Mouse (Mus musculus): ENCODE results near the gene Zmiz1. TPM values are rescaled to one million over a fixed set of nuclear protein-coding genes. Genes with fewer than 3 reads are reported as not detected.

Zmiz1 gene
- polyA plus RNA-seq, 1 experiment from 2014 or later = 31.3 TPM

DNA sequence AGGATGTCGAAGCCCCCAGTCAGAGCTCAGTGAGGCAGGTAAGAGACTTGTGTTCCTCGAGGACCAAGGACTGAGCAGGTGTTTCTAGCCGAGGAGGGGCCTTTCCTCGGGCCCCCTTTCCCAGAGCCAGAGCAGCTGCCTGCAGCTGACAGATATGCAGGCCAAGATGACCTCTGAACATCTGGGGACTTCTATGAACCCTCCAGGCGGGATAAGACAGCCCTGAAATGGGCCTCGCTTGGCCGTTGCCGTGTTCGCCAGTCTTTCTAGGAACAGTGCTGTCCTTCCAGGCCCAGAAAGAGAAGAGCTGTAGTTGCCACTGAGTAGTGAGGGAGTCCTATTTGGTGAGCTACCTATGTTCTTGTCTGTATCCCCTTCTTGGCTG lies 65.1 kb downstream of the Zmiz1 start:
- WGBS = 57% methylated on average over 9 of the region's 9 CpGs
- peaks cover 13% of the 10 kb centered on the region; the same call in 1 of the 2 replicates for H3K36me3 ChIP-seq (ENCODE audit: control insufficient read depth, insufficient read depth, low read length)
- ATAC-seq (ENCODE audit: insufficient number of reproducible peaks, insufficient read depth, low FRiP score, low read depth) = no peak
- H3K4me3 ChIP-seq (ENCODE audit: control insufficient read depth in 1 of 2, insufficient read depth in 1 of 2, low read depth in 1 of 2, low read length in 2 of 2) = no peak overlapping the region
- H3K27ac ChIP-seq (replicated peaks in 1 of 2; ENCODE audit: control insufficient read depth in 1 of 2, insufficient read depth in 1 of 2, low read depth in 2 of 2, low read length in 2 of 2) = peak overlapping the region; percentile 79 to 85
- peaks cover 73 to 84% of the 10 kb centered on the region in 2 experiments for H3K4me1 ChIP-seq (ENCODE audit: control insufficient read depth in 2 of 2, insufficient read depth in 2 of 2, low read length in 2 of 2)
- H3K9ac ChIP-seq (ENCODE audit: low read length) = peak overlapping the region; percentile 59
- no peaks in the 10 kb centered on the region for H3K9me3 ChIP-seq (ENCODE audit: control insufficient read depth, low read length)
- H3K27me3 ChIP-seq (ENCODE audit: control insufficient read depth, insufficient read depth, low read length) = no peaks in the 10 kb centered on the region
- no peak overlapping the region for H3K4me2 ChIP-seq (ENCODE audit: low read length)

GRCm38 (mm10) chr14:25524884-25525283 lies 65.9 kb downstream of the Zmiz1 start:
- Histone ChIP-seq H3K36me3 (ENCODE audit: control insufficient read depth, insufficient read depth, low read length) (peaks cover 13% of the 10 kb centered on the region; the same call in 1 of the 2 replicates), H3K9me3 (ENCODE audit: control insufficient read depth, low read length) (no peaks in the 10 kb centered on the region), H3K4me3 (ENCODE audit: control insufficient read depth in 1 of 2, insufficient read depth in 1 of 2, low read depth in 1 of 2, low read length in 2 of 2) (no peak overlapping the region), H3K27me3 (ENCODE audit: control insufficient read depth, insufficient read depth, low read length) (no peaks in the 10 kb centered on the region), H3K27ac (replicated peaks in 1 of 2; ENCODE audit: control insufficient read depth in 1 of 2, insufficient read depth in 1 of 2, low read depth in 2 of 2, low read length in 2 of 2) (peak overlapping the region; percentile 79 to 85), H3K9ac (ENCODE audit: low read length) (no peak overlapping the region), H3K4me1 (ENCODE audit: control insufficient read depth in 2 of 2, insufficient read depth in 2 of 2, low read length in 2 of 2) (peaks cover 67 to 76% of the 10 kb centered on the region in 2 experiments), H3K4me2 (ENCODE audit: low read length) (no peak overlapping the region)
- WGBS = 28% methylated on average over 4 of the region's 4 CpGs
- peak; percentile 24 for ATAC-seq (ENCODE audit: insufficient number of reproducible peaks, insufficient read depth, low FRiP score, low read depth)

DNA sequence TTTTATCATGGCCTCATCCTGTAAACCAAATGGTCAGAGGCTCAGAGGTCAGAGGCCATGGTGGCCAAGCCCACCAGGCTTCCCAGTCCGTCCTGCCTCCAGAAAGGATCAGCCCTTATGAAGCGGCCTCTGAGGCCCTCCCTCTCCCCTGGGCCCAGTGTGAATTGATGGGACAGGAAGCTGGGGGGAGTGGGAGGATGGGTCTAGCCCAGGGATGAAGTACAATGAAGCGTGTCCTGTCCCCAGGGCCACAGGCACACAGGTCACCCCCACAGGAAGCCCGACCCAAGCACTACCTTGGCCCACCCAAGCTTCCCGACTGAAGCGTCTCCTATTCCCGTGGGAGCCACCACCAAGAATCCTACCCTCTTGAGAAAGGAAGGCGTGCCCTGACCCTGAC lies 66.7 kb downstream of the Zmiz1 start:
- Histone ChIP-seq H3K4me2 (ENCODE audit: low read length) (no peak overlapping the region), H3K4me1 (ENCODE audit: control insufficient read depth in 2 of 2, insufficient read depth in 2 of 2, low read length in 2 of 2) (peaks cover 58 to 74% of the 10 kb centered on the region in 2 experiments), H3K4me3 (ENCODE audit: control insufficient read depth in 1 of 2, insufficient read depth in 1 of 2, low read depth in 1 of 2, low read length in 2 of 2) (no peak overlapping the region), H3K9ac (ENCODE audit: low read length) (peak overlapping the region; percentile 38; the same call in 1 of the 2 replicates), H3K9me3 (ENCODE audit: control insufficient read depth, low read length) (no peaks in the 10 kb centered on the region), H3K36me3 (ENCODE audit: control insufficient read depth, insufficient read depth, low read length) (peaks cover 17% of the 10 kb centered on the region; the same call in 1 of the 2 replicates), H3K27me3 (ENCODE audit: control insufficient read depth, insufficient read depth, low read length) (no peaks in the 10 kb centered on the region), H3K27ac (replicated peaks in 1 of 2; ENCODE audit: control insufficient read depth in 1 of 2, insufficient read depth in 1 of 2, low read depth in 2 of 2, low read length in 2 of 2) (peak overlapping the region; percentile 79 to 85; a peak in 3 of 4 replicates)
- no peak for ATAC-seq (ENCODE audit: insufficient number of reproducible peaks, insufficient read depth, low FRiP score, low read depth)
- 51% methylated on average over 8 of the region's 8 CpGs for WGBS

GRCm38 (mm10) chr14:25526872-25527271 lies 67.9 kb downstream of the Zmiz1 start:
- 81% methylated on average over 8 of the region's 8 CpGs for WGBS
- Histone ChIP-seq H3K4me2 (ENCODE audit: low read length) (no peak overlapping the region), H3K4me1 (ENCODE audit: control insufficient read depth in 2 of 2, insufficient read depth in 2 of 2, low read length in 2 of 2) (peaks cover 54 to 69% of the 10 kb centered on the region in 2 experiments), H3K27me3 (ENCODE audit: control insufficient read depth, insufficient read depth, low read length) (no peaks in the 10 kb centered on the region), H3K36me3 (ENCODE audit: control insufficient read depth, insufficient read depth, low read length) (peaks cover 17% of the 10 kb centered on the region; the same call in 1 of the 2 replicates), H3K9ac (ENCODE audit: low read length) (no peak overlapping the region), H3K9me3 (ENCODE audit: control insufficient read depth, low read length) (no peaks in the 10 kb centered on the region), H3K27ac (replicated peaks in 1 of 2; ENCODE audit: control insufficient read depth in 1 of 2, insufficient read depth in 1 of 2, low read depth in 2 of 2, low read length in 2 of 2) (no peak overlapping the region), H3K4me3 (ENCODE audit: control insufficient read depth in 1 of 2, insufficient read depth in 1 of 2, low read depth in 1 of 2, low read length in 2 of 2) (no peak overlapping the region)
- no peak for ATAC-seq (ENCODE audit: insufficient number of reproducible peaks, insufficient read depth, low FRiP score, low read depth)

DNA sequence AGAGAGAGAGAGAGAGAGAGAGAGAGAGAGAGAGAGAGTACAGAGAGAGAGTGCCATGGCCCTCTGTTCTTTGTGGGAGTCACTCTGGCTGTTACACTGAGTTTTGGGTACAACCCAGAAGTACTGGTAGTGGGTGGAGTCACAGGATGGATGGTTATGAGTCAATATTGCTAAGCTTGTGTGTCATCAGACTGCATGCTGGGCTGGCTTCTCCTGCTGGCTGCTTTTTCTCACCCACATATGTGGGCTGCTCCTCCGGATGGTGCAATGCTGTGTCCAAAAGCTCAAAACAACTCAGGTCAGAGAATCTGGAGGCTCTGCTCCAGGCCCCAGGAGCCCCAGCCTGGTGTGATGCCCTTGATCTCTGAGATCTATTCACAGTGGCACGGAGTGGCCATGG lies 68.3 kb downstream of the Zmiz1 start:
- Histone ChIP-seq H3K9ac (ENCODE audit: low read length) (no peak overlapping the region), H3K4me3 (ENCODE audit: control insufficient read depth in 1 of 2, insufficient read depth in 1 of 2, low read depth in 1 of 2, low read length in 2 of 2) (no peak overlapping the region), H3K27me3 (ENCODE audit: control insufficient read depth, insufficient read depth, low read length) (no peaks in the 10 kb centered on the region), H3K9me3 (ENCODE audit: control insufficient read depth, low read length) (no peaks in the 10 kb centered on the region), H3K4me1 (ENCODE audit: control insufficient read depth in 2 of 2, insufficient read depth in 2 of 2, low read length in 2 of 2) (peaks cover 54 to 69% of the 10 kb centered on the region in 2 experiments), H3K36me3 (ENCODE audit: control insufficient read depth, insufficient read depth, low read length) (peaks cover 17% of the 10 kb centered on the region; the same call in 1 of the 2 replicates), H3K4me2 (ENCODE audit: low read length) (no peak overlapping the region), H3K27ac (replicated peaks in 1 of 2; ENCODE audit: control insufficient read depth in 1 of 2, insufficient read depth in 1 of 2, low read depth in 2 of 2, low read length in 2 of 2) (no peak overlapping the region)
- 44% methylated on average over 2 of the region's 2 CpGs for WGBS
- ATAC-seq (ENCODE audit: insufficient number of reproducible peaks, insufficient read depth, low FRiP score, low read depth) = no peak

GRCm38 (mm10) chr14:25530342-25530741 lies 71.4 kb downstream of the Zmiz1 start:
- no peak overlapping the region for H3K4me3 ChIP-seq (ENCODE audit: control insufficient read depth in 1 of 2, insufficient read depth in 1 of 2, low read depth in 1 of 2, low read length in 2 of 2)
- no peak overlapping the region for H3K27ac ChIP-seq (replicated peaks in 1 of 2; ENCODE audit: control insufficient read depth in 1 of 2, insufficient read depth in 1 of 2, low read depth in 2 of 2, low read length in 2 of 2)
- no peak overlapping the region for H3K9ac ChIP-seq (ENCODE audit: low read length)
- WGBS = 83% methylated on average over 4 of the region's 4 CpGs
- H3K4me1 ChIP-seq (ENCODE audit: control insufficient read depth in 2 of 2, insufficient read depth in 2 of 2, low read length in 2 of 2) = peaks cover 50 to 69% of the 10 kb centered on the region in 2 experiments
- no peak overlapping the region for H3K4me2 ChIP-seq (ENCODE audit: low read length)
- no peak for ATAC-seq (ENCODE audit: insufficient number of reproducible peaks, insufficient read depth, low FRiP score, low read depth)
- no peaks in the 10 kb centered on the region for H3K9me3 ChIP-seq (ENCODE audit: control insufficient read depth, low read length)
- H3K36me3 ChIP-seq (ENCODE audit: control insufficient read depth, insufficient read depth, low read length) = peaks cover 11% of the 10 kb centered on the region; the same call in 1 of the 2 replicates
- no peaks in the 10 kb centered on the region for H3K27me3 ChIP-seq (ENCODE audit: control insufficient read depth, insufficient read depth, low read length)

- no peak overlapping the region for H3K4me3 ChIP-seq (ENCODE audit: control insufficient read depth in 1 of 2, insufficient read depth in 1 of 2, low read depth in 1 of 2, low read length in 2 of 2)
- peaks cover 45 to 68% of the 10 kb centered on the region in 2 experiments for H3K4me1 ChIP-seq (ENCODE audit: control insufficient read depth in 2 of 2, insufficient read depth in 2 of 2, low read length in 2 of 2)
- peaks cover 12% of the 10 kb centered on the region for H3K36me3 ChIP-seq (ENCODE audit: control insufficient read depth, insufficient read depth, low read length)
- no peaks in the 10 kb centered on the region for H3K9me3 ChIP-seq (ENCODE audit: control insufficient read depth, low read length)
- no peaks in the 10 kb centered on the region for H3K27me3 ChIP-seq (ENCODE audit: control insufficient read depth, insufficient read depth, low read length)
- no peak overlapping the region for H3K9ac ChIP-seq (ENCODE audit: low read length)
- no peak overlapping the region for H3K27ac ChIP-seq (replicated peaks in 1 of 2; ENCODE audit: control insufficient read depth in 1 of 2, insufficient read depth in 1 of 2, low read depth in 2 of 2, low read length in 2 of 2)
- no peak overlapping the region for H3K4me2 ChIP-seq (ENCODE audit: low read length)
- no peak for ATAC-seq (ENCODE audit: insufficient number of reproducible peaks, insufficient read depth, low FRiP score, low read depth)
- WGBS = 58% methylated on average over 5 of the region's 5 CpGs
These were observed 71.8 kb downstream of the Zmiz1 start for GRCm38 (mm10) chr14:25530815-25531214.

DNA sequence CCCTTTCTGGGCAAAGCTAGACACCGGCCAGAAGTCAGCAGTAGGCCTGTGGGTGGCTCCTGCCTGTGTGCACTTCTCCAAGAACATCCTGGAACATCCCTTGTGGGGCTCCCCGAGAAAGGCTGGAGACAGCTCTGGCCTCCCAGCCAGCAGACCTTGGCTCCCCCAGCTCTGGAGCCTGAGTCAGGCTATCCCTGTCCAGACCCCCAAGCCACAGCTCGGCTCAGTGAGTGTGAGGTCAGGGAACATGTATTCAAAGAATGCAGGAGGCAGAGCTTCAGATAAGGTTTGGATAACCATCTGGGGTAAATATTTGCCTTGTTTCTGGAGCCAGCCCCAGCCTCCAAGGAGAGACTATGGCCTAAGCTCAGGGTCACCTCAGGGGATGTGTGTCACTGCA lies 74.0 kb downstream of the Zmiz1 start:
- H3K9ac ChIP-seq (ENCODE audit: low read length) = peak overlapping the region; percentile 38; the same call in 1 of the 2 replicates
- H3K27ac ChIP-seq (replicated peaks in 1 of 2; ENCODE audit: control insufficient read depth in 1 of 2, insufficient read depth in 1 of 2, low read depth in 2 of 2, low read length in 2 of 2) = peak overlapping the region; percentile 37 to 72; a peak in 3 of 4 replicates
- peaks cover 28% of the 10 kb centered on the region for H3K36me3 ChIP-seq (ENCODE audit: control insufficient read depth, insufficient read depth, low read length)
- H3K9me3 ChIP-seq (ENCODE audit: control insufficient read depth, low read length) = no peaks in the 10 kb centered on the region
- H3K4me1 ChIP-seq (ENCODE audit: control insufficient read depth in 2 of 2, insufficient read depth in 2 of 2, low read length in 2 of 2) = peaks cover 34 to 58% of the 10 kb centered on the region in 2 experiments
- WGBS = 18% methylated on average over 3 of the region's 3 CpGs
- H3K27me3 ChIP-seq (ENCODE audit: control insufficient read depth, insufficient read depth, low read length) = no peaks in the 10 kb centered on the region
- H3K4me2 ChIP-seq (ENCODE audit: low read length) = no peak overlapping the region
- ATAC-seq (ENCODE audit: insufficient number of reproducible peaks, insufficient read depth, low FRiP score, low read depth) = no peak
- H3K4me3 ChIP-seq (ENCODE audit: control insufficient read depth in 1 of 2, insufficient read depth in 1 of 2, low read depth in 1 of 2, low read length in 2 of 2) = no peak overlapping the region
